Mouse (Mus musculus) stomach, postnatal 0 days (tissue): ENCODE measurements around the gene Rnase10. TPM values are rescaled to one million over a fixed set of nuclear protein-coding genes. Genes with fewer than 3 reads are reported as not detected.

Source experiments
- ATAC-seq: fragments of 200-750 bp; cut with Nextera tagmentation; 2 replicates; pipeline ENCODE4 v1.8.0; 2017; ENCODE audit not compliant: low FRiP score, low TSS enrichment
- DNase-seq: peaks from one replicate; pipeline ENCODE4 v3.0.0-alpha.2; 2016; ENCODE audit warnings: low spot score
- H3K27ac ChIP-seq: fragments of 300-500 bp; sonication (generic); replicated peaks from 2 replicates; pipeline ENCODE4 v1.5.1; 2014; ENCODE audit warnings: mild to moderate bottlenecking, control low read depth
- H3K27me3 ChIP-seq: fragments of 300-500 bp; sonication (generic); 2 replicates; pipeline ENCODE4 v1.6.1; 2014; ENCODE audit warnings: low read length; ENCODE audit not compliant: control insufficient read depth, insufficient read depth
- H3K36me3 ChIP-seq: fragments of 300-500 bp; sonication (generic); 2 replicates; pipeline ENCODE4 v1.6.1; 2014; ENCODE audit warnings: low read length, mixed read lengths; ENCODE audit not compliant: control insufficient read depth, insufficient read depth
- H3K4me1 ChIP-seq: fragments of 300-500 bp; sonication (generic); replicated peaks from 2 replicates; pipeline ENCODE4 v1.6.1; 2014; ENCODE audit warnings: antibody characterized with exemption; ENCODE audit not compliant: control insufficient read depth, insufficient read depth
- H3K4me2 ChIP-seq: fragments of 300-500 bp; sonication (generic); replicated peaks from 2 replicates; pipeline ENCODE4 v1.6.1; 2014; ENCODE audit warnings: low read depth, mild to moderate bottlenecking, control low read depth, moderate library complexity
- H3K4me3 ChIP-seq: fragments of 300-500 bp; sonication (generic); 2 replicates; pipeline ENCODE4 v1.5.1; 2014; ENCODE audit warnings: low read depth, low read length, control low read depth
- H3K9ac ChIP-seq: fragments of 300-500 bp; sonication (generic); 2 replicates; pipeline ENCODE4 v1.6.1; 2014; ENCODE audit warnings: mild to moderate bottlenecking, low read length, control low read depth, mixed read lengths
- H3K9me3 ChIP-seq: fragments of 300-500 bp; sonication (generic); 2 replicates; pipeline ENCODE4 v1.6.1; 2016; ENCODE audit warnings: low read length; ENCODE audit not compliant: control insufficient read depth
- CTCF ChIP-seq: IDR thresholded peaks from 2 replicates; pipeline ENCODE4 v1.5.1; 2016; ENCODE audit warnings: antibody characterized with exemption, low read depth, mild to moderate bottlenecking, moderate library complexity
- EP300 ChIP-seq: optimal IDR thresholded peaks from 2 replicates; pipeline ENCODE3; 2016; ENCODE audit warnings: antibody characterized with exemption
- WGBS: fragments of 180-500 bp; shearing (Covaris S2); extraction: QIAGEN DNeasy Blood & Tissue Kit; methylation state at CpG from one replicate; pipeline ENCODE4 v1.1.7; 2014; 5-methylcytosine and 5-hydroxymethylcytosine counted together
- polyA plus RNA-seq: library from polyadenylated mRNA; unstranded; fragments of >200 nt; fragmentation: Nextera tagmentation; extraction: Ambion mirVana; gene quantifications from 2 replicates; pipeline ENCODE4 v1.2.1, GENCODE M21; 2015

Rnase10 gene
- polyA plus RNA-seq, 1 experiment from 2014 or later, result 0.11 TPM

GRCm38 (mm10) chr14:51054243-51055237 lies 47.0 kb downstream of the Rnase10 start:
- no peak overlapping the region for H3K4me2 ChIP-seq
- ATAC-seq (no peak), DNase-seq (no peak)
- no peaks in the 10 kb centered on the region for H3K4me1 ChIP-seq
- WGBS, result 65% methylated on average over 13 of the region's 13 CpGs
- H3K4me3 ChIP-seq, result no peak overlapping the region
- no peaks in the 10 kb centered on the region for H3K36me3 ChIP-seq
- H3K27me3 ChIP-seq, result no peaks in the 10 kb centered on the region
- no peaks in the 10 kb centered on the region for H3K9me3 ChIP-seq
- TF ChIP-seq EP300 (no peak), CTCF (no peak)
- H3K9ac ChIP-seq, result no peak overlapping the region
- H3K27ac ChIP-seq, result no peak overlapping the region

DNA sequence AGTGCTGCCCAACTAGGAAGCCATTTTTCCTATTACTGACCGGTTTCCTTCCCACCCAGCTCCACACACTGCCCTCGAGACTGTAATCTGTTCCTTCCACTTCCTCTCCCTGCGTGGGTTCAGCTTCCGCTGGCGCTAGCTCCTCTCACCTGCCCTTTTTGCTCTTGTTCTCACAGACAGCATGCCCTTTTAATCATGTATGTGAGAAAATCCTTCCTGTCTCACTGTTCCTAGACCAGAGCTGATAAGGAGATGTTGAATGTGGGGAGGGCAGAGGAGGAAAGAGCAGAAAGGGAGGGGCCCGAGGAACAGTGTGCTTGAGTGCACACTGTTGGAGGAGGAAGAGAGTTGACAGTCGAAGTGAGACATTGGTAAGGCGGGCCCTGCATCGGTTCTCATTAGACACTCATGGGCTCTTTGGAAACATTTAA lies 49.9 kb downstream of the Rnase10 start, which contains the start of gene Rnase12:
Gene Rnase12 (minus strand): TSS at position 261 of the 431 bp plus-strand sequence.
- ATAC-seq (0 out of 2 replicates have a peak, but pooled peaks have one; percentile 47), DNase-seq (no peak)
- H3K4me2 ChIP-seq, result no peak within 1 kb of the TSS; the same call in 1 of the 2 replicates
- H3K4me3 ChIP-seq, result no peak within 1 kb of the TSS
- no peak within 1 kb of the TSS for H3K9ac ChIP-seq
- TF ChIP-seq CTCF (no peak), EP300 (no peak)
- WGBS, result 51% methylated on average over 9 of the region's 9 CpGs
- no peaks in the 10 kb centered on the region for H3K4me1 ChIP-seq
- H3K27me3 ChIP-seq, result no peaks in the 10 kb centered on the region
- no peaks in the 10 kb centered on the region for H3K9me3 ChIP-seq
- H3K27ac ChIP-seq, result no peak within 1 kb of the TSS
- no peaks in the 10 kb centered on the region for H3K36me3 ChIP-seq

Other genes starting within 250 kb of the Rnase10 start
- gene Ttc5, start 222.2 kb upstream of the Rnase10 start, polyA plus RNA-seq, result 35.1 and 37.0 TPM in 2 replicates
- not detected in 2 replicates for gene Ccnb1ip1, start 200.0 kb upstream of the Rnase10 start, polyA plus RNA-seq
- gene Parp2, start 199.9 kb upstream of the Rnase10 start, polyA plus RNA-seq, result 27.9 and 28.7 TPM in 2 replicates
- 6.2 and 7.8 TPM in 2 replicates for gene Tep1, start 137.2 kb upstream of the Rnase10 start, polyA plus RNA-seq
- gene Klhl33, start 110.2 kb upstream of the Rnase10 start, polyA plus RNA-seq, result 0.31 and 0.33 TPM in 2 replicates
- 69.4 and 71.7 TPM in 2 replicates for gene Osgep, start 82.9 kb upstream of the Rnase10 start, polyA plus RNA-seq
- gene Apex1, start 82.8 kb upstream of the Rnase10 start, polyA plus RNA-seq, result 92.1 and 100.0 TPM in 2 replicates
- 38.3 and 42.7 TPM in 2 replicates for gene Pip4p1, start 76.9 kb upstream of the Rnase10 start, polyA plus RNA-seq
- gene Pnp, start 76.7 kb upstream of the Rnase10 start, polyA plus RNA-seq, result 44.7 and 48.6 TPM in 2 replicates
- gene Gm49342, start 63.2 kb upstream of the Rnase10 start, polyA plus RNA-seq, result not detected in 2 replicates
- gene Pnp2, start 51.8 kb upstream of the Rnase10 start, polyA plus RNA-seq, result 0.33 and 0.40 TPM in 2 replicates
- not detected in 2 replicates for gene Rnase9, start 34.1 kb downstream of the Rnase10 start, polyA plus RNA-seq
- not detected in 2 replicates for gene Rnase11, start 42.4 kb downstream of the Rnase10 start, polyA plus RNA-seq
- gene Rnase12, start 49.9 kb downstream of the Rnase10 start, polyA plus RNA-seq, result 0.52 and 0.57 TPM in 2 replicates
- not detected in 2 replicates for gene Olfr750, start 66.7 kb downstream of the Rnase10 start, polyA plus RNA-seq
- 152 and 157 TPM in 2 replicates for gene Rnase4, start 83.3 kb downstream of the Rnase10 start, polyA plus RNA-seq
- 27.7 and 29.5 TPM in 2 replicates for gene Ang, start 83.4 kb downstream of the Rnase10 start, polyA plus RNA-seq
- not detected in 2 replicates for gene Eddm3b, start 106.7 kb downstream of the Rnase10 start, polyA plus RNA-seq
- 1.2 and 1.3 TPM in 2 replicates for gene Rnase6, start 116.2 kb downstream of the Rnase10 start, polyA plus RNA-seq
- gene Rnase1, start 139.0 kb downstream of the Rnase10 start, polyA plus RNA-seq, result 21.1 and 24.2 TPM in 2 replicates
- gene Rnase2b, start 154.5 kb downstream of the Rnase10 start, polyA plus RNA-seq, result 0.31 and 0.39 TPM in 2 replicates
- 0.46 and 0.76 TPM in 2 replicates for gene Ang2, start 191.4 kb downstream of the Rnase10 start, polyA plus RNA-seq
- gene Ear14, start 195.6 kb downstream of the Rnase10 start, polyA plus RNA-seq, result not detected in 2 replicates
- not detected in 2 replicates for gene Rnase2a, start 248.4 kb downstream of the Rnase10 start, polyA plus RNA-seq